Mouse (Mus musculus): Measurements from ENCODE around the gene Gm7694.

The Gm7694 gene

GRCm38 (mm10) chr1:170282415-170283129 is 23.6 kb downstream of the Gm7694 start:
- DNase-seq (ENCODE audit: low read depth, low spot score), result no peak

DNA sequence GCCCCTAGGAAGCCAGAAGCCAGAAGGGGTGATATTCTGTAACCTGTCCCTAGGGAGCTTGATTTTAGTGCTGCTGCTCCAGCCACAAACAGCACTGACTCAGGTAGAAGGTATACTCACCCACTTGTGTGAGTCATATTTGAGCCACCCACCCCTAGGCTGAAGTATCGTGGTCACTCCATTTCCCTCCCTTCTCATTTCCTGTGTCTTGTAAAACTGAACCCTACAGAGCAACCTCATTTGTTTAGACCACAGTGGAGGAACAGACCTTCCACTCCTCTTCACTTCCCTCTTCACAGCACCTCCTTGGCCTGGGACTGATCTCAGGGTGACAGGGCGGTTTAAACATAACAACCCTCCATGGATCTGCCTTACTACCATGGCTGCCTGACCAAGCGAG is 29.1 kb downstream of the Gm7694 start, which contains the start of gene Sh2d1b1:
Gene Sh2d1b1, plus strand, starts transcription at position 305 of the 400 bp plus-strand sequence.
- no peak for DNase-seq (ENCODE audit: low read depth, low spot score)

GRCm38 (mm10) chr1:170273252-170273651 is 32.9 kb downstream of the Gm7694 start:
- DNase-seq (ENCODE audit: low read depth, low spot score), result no peak

GRCm38 (mm10) chr1:170270696-170271095 is 35.4 kb downstream of the Gm7694 start:
- no peak for DNase-seq (ENCODE audit: low read depth, low spot score)

DNA sequence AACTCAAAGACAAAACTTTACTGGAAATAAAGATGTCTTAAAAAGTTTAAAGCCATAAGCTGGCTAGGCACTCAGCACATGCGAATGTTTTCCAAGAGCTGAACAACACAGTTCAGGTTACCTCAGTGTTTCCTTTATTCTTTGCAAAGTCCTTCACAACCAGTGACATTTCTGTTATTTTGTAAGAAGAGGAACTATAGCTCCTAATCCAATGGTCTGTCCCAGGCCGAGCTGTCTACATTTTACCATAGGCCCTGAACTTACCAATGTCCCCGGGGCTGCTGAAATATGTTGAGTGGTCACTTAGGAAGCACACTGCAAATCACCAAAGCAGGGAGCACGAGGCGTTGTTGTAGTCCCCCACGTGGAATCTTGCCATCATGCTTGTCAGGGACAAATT is 35.9 kb downstream of the Gm7694 start:
- no peak for DNase-seq (ENCODE audit: low read depth, low spot score)

DNA sequence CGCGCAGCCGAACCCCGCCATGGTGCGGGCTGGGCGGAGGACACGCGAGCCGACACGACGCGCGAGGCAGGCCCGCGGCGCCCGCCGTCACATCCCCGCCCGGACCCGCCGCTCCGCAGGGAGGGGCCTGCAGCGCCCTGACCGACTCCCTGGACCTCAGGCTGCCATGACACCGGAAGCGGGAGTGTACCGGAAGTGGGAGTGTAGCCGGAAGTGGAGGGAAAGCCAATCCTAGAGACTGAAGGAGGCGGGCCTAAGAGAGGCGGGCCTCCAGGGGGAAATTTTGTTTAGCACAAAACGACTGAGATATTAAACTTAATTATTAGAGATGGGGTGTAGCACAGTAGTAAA is 50.6 kb downstream of the Gm7694 start:
- DNase-seq (ENCODE audit: low read depth, low spot score), result peak; percentile 71

GRCm38 (mm10) chr1:170254893-170255559 is 51.1 kb downstream of the Gm7694 start:
- DNase-seq (ENCODE audit: low read depth, low spot score), result no peak
